Mouse (Mus musculus) neural tube, embryonic 14.5 days (tissue): Measurements from ENCODE around the gene Macf1. TPM values are rescaled to one million over a fixed set of nuclear protein-coding genes. Genes with fewer than 3 reads are reported as not detected.
"Not testable (repeated sequence)": the region's sequence is repeated elsewhere in the genome, so short reads cannot be mapped to it uniquely, and the experiment has no call there.

Source experiments
- ATAC-seq: fragments of 200-750 bp; cut with Nextera tagmentation; 2 replicates; pipeline ENCODE4 v1.8.0; 2017; ENCODE audit warnings: low read depth, mild to moderate bottlenecking, moderate TSS enrichment, moderate library complexity
- H3K27ac ChIP-seq: fragments of 300-500 bp; sonication (generic); 2 replicates; pipeline ENCODE4 v1.5.1; 2014; ENCODE audit warnings: low read depth, mild to moderate bottlenecking, control low read depth, low read length, moderate library complexity, mixed read lengths
- H3K27me3 ChIP-seq: fragments of 300-500 bp; sonication (generic); 2 replicates; pipeline ENCODE4 v1.6.1; 2014; ENCODE audit warnings: low read length; ENCODE audit not compliant: control insufficient read depth, insufficient read depth
- H3K36me3 ChIP-seq: fragments of 300-500 bp; sonication (generic); 2 replicates; pipeline ENCODE4 v1.6.1; 2014; ENCODE audit warnings: low read length, mixed read lengths; ENCODE audit not compliant: control insufficient read depth, insufficient read depth
- H3K4me1 ChIP-seq: fragments of 300-500 bp; sonication (generic); 2 replicates; pipeline ENCODE4 v1.6.1; 2014; ENCODE audit warnings: low read length; ENCODE audit not compliant: control insufficient read depth, insufficient read depth
- H3K4me2 ChIP-seq: fragments of 300-500 bp; sonication (generic); 2 replicates; pipeline ENCODE4 v1.6.1; 2014; ENCODE audit warnings: mild to moderate bottlenecking, low read depth, low read length, control low read depth
- H3K4me3 ChIP-seq: fragments of 300-500 bp; sonication (generic); 2 replicates; pipeline ENCODE4 v1.5.1; 2014; ENCODE audit warnings: low read depth, low read length, control low read depth, mixed read lengths
- H3K9ac ChIP-seq: fragments of 300-500 bp; sonication (generic); replicated peaks from 2 replicates; pipeline ENCODE4 v1.6.1; 2014; ENCODE audit warnings: low read depth, mild to moderate bottlenecking, control low read depth, low read length, mixed read lengths
- H3K9me3 ChIP-seq: fragments of 300-500 bp; sonication (generic); 2 replicates; pipeline ENCODE4 v1.6.1; 2016; ENCODE audit warnings: low read length; ENCODE audit not compliant: control insufficient read depth
- WGBS: fragments of 180-500 bp; shearing (Covaris S2); extraction: QIAGEN DNeasy Blood & Tissue Kit; methylation state at CpG from one replicate; pipeline ENCODE4 v1.1.7; 2014; 5-methylcytosine and 5-hydroxymethylcytosine counted together
- polyA plus RNA-seq: library from polyadenylated mRNA; unstranded; fragments of >200 nt; fragmentation: Nextera tagmentation; extraction: Ambion mirVana; gene quantifications from 2 replicates; pipeline ENCODE4 v1.2.1, GENCODE M21; 2014

The Macf1 gene
- polyA plus RNA-seq, 1 experiment from 2014 or later = 144 TPM

DNA sequence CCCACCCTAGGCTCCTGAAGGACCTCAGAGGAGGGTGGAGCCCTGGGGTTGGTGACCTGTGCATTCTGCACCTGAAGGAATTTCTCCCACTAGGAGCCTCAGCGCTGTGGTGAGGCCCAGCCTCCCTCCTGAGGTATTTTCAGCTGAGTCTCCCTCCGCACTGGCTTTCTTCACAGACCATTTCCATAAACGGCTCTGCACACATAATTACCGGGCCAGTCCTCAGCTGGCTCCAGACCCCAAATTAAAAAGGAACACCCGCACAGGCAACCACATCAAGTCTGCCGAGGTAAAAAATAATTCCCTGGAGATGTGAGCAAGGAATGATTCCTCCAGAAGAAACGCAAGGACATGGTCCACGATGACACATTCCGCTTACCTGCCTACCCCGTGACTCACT, 348.9 kb downstream of the Macf1 start:
- 62% methylated on average over 10 of the region's 10 CpGs for WGBS
- H3K9me3 ChIP-seq, H3K36me3 ChIP-seq, ATAC-seq, H3K4me2 ChIP-seq, H3K9ac ChIP-seq, H3K27ac ChIP-seq, H3K27me3 ChIP-seq, H3K4me1 ChIP-seq, H3K4me3 ChIP-seq: not testable (repeated sequence)

DNA sequence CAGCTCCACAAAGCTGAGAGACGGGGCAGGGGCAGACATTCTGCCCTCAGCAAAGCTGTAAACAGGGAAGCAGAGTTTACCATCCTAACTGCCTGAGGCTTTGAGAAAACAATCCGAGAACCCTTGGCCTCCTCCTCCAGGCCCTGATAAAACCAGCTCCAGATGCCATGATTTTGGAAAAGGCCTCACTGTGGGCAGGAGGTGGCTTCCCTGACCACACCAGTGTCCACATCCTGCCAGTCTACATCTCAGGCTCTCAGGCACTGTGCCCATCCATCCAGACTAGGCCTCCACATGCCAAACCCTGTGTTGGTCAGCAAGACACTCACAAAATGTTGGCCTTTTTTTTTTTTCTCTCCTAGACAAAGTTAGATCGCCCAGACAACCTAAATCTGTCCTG, 350.0 kb downstream of the Macf1 start:
- 78% methylated on average over 3 of the region's 3 CpGs for WGBS
- no peak overlapping the region for H3K27ac ChIP-seq
- no peaks in the 10 kb centered on the region for H3K27me3 ChIP-seq
- H3K36me3 ChIP-seq = no peaks in the 10 kb centered on the region
- no peak for ATAC-seq
- no peaks in the 10 kb centered on the region for H3K4me1 ChIP-seq
- no peak overlapping the region for H3K9ac ChIP-seq
- H3K9me3 ChIP-seq = no peaks in the 10 kb centered on the region
- H3K4me2 ChIP-seq = no peak overlapping the region
- no peak overlapping the region for H3K4me3 ChIP-seq

DNA sequence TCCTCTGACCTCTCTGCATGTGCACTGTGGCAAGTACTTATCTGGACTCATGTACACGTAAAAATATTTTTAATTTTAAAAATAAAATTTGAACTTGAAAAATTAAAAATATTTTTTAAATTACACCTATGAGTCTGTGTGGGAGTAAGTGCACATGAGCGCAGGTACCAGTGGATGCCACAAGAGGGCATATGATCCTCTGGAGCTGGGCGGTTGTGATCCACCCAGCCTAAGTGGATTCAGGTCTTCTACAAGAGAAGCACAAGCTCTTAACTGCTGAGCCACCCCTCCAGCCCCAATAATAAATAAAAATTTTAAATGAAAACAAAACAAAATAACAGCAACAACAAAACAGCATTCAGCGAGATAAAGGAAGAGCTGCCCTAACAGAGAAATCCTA, 351.0 kb downstream of the Macf1 start:
- no peaks in the 10 kb centered on the region for H3K4me1 ChIP-seq
- ATAC-seq = no peak
- no peak overlapping the region for H3K27ac ChIP-seq
- H3K4me2 ChIP-seq = no peak overlapping the region
- H3K9me3 ChIP-seq = no peaks in the 10 kb centered on the region
- no peaks in the 10 kb centered on the region for H3K27me3 ChIP-seq
- H3K9ac ChIP-seq = no peak overlapping the region
- no peaks in the 10 kb centered on the region for H3K36me3 ChIP-seq
- H3K4me3 ChIP-seq = no peak overlapping the region
- WGBS = 95% methylated on average over 4 of the region's 4 CpGs

DNA sequence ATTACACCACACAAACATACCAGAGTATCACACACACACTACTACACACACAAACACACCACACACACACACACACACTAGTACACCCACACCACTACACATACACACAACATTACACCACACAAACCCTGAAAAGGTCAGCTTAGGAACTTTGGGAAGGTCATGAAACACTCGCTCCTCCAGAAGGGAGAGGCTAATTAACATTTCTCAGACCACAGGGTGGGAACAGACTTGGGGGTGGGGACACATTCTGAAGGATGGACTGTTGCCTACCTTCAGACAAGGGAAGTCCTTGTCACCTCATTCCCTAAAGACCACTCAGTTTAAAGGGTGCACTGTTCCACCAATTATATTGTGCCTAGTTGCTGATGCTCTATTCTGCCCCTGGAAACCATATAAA, 352.2 kb downstream of the Macf1 start:
- H3K27me3 ChIP-seq, H3K4me2 ChIP-seq, H3K9me3 ChIP-seq, H3K4me3 ChIP-seq, ATAC-seq, H3K9ac ChIP-seq, H3K36me3 ChIP-seq, H3K27ac ChIP-seq, H3K4me1 ChIP-seq: not testable (repeated sequence)
- WGBS = 59% methylated on average over 1 of the region's 1 CpGs

DNA sequence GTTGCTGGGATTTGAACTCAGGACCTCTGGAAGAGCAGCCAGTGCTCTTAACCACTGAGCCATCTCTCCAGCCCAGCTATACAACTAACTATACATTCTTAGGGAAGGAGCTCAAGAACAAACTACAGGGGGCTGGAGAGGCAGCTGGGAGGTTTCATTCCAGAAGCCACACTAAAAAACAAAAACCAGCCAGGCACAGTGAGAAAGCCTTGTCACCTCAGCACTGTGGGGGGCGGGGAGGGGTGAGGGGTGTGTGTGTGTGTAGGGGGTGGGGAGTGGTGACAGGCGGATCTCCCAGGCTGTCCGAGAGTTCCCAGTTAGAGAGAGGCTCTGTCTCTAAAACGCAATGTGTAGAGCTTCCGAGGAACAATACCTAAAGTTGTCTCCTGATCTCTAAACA, 352.8 kb downstream of the Macf1 start:
- Histone ChIP-seq H3K9ac (no peak overlapping the region), H3K27me3 (no peaks in the 10 kb centered on the region), H3K9me3 (no peaks in the 10 kb centered on the region), H3K4me1 (no peaks in the 10 kb centered on the region), H3K4me3 (no peak overlapping the region), H3K27ac (no peak overlapping the region), H3K36me3 (no peaks in the 10 kb centered on the region), H3K4me2 (no peak overlapping the region)
- 76% methylated on average over 5 of the region's 5 CpGs for WGBS
- no peak for ATAC-seq

DNA sequence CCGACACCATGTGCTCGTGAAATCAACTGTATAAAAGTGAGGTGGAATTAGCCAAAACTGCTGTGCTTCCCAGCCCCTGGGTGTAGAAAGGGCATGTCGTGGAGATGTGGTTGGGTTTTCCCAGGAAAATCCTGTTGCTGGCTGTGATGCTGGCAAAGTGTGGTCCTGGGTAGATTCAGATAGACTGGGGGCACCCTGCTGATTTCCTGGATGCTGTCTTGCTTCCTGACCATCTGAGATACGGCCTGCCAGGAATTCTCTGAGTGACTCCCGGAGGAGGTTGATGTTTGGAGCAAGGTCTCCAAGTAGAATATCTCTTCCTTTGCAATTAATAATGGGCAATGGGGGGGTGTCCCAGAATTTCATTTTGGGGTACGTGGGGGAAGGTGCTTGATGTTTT, 355.2 kb downstream of the Macf1 start:
- Histone ChIP-seq H3K36me3 (no peaks in the 10 kb centered on the region), H3K4me2 (no peak overlapping the region), H3K4me1 (no peaks in the 10 kb centered on the region), H3K9me3 (no peaks in the 10 kb centered on the region), H3K27ac (no peak overlapping the region), H3K27me3 (no peaks in the 10 kb centered on the region), H3K9ac (no peak overlapping the region), H3K4me3 (no peak overlapping the region)
- no peak for ATAC-seq
- 77% methylated on average over 6 of the region's 6 CpGs for WGBS

DNA sequence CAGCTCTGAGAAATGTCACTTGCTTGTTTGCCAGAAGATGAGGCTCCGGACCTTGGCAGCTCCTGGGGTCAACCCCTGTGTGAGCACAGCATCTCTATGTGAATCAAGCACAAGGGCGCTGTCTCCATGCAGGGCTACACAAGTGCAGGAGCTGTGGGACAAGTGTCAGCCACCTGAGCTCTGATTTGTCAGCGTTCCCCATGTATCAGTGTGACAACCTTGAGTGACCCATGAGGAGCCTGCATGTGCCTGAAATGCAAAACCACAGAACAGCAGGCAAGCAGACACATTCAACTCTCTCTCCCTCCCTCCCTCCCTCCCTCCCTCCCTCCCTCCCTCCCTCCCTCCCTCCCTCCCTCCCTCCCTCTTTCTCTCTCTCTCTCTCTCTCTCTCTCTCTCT, 356.5 kb downstream of the Macf1 start:
- no peak overlapping the region for H3K4me3 ChIP-seq
- no peaks in the 10 kb centered on the region for H3K4me1 ChIP-seq
- H3K36me3 ChIP-seq = no peaks in the 10 kb centered on the region
- H3K4me2 ChIP-seq = no peak overlapping the region
- H3K27me3 ChIP-seq = peaks cover 4% of the 10 kb centered on the region; the same call in 1 of the 2 replicates
- no peak overlapping the region for H3K27ac ChIP-seq
- WGBS = 56% methylated on average over 3 of the region's 3 CpGs
- no peak for ATAC-seq
- no peaks in the 10 kb centered on the region for H3K9me3 ChIP-seq
- H3K9ac ChIP-seq = no peak overlapping the region

DNA sequence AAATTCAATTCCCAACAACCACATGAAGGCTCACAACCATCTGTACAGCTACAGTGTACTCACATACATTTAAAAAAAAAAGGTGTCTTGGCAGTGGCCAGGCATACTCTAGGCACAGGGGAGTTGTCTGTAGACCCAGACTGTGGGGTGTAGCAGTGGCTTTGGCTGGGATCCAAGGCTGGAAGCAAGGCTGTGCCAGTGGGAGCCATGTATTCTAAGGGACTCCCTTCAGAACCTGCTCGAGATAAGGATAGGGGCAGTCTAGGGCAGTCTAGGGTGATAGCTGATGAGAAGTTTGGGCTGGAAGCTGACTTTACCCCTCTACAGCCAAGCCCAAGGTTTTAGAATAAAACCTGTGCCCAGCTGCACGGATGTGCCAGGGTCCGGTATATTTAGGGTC, 358.1 kb downstream of the Macf1 start:
- 76% methylated on average over 3 of the region's 3 CpGs for WGBS
- H3K36me3 ChIP-seq = no peaks in the 10 kb centered on the region
- no peak overlapping the region for H3K4me2 ChIP-seq
- no peaks in the 10 kb centered on the region for H3K9me3 ChIP-seq
- ATAC-seq = no peak
- H3K27me3 ChIP-seq = peaks cover 4% of the 10 kb centered on the region; the same call in 1 of the 2 replicates
- H3K27ac ChIP-seq = no peak overlapping the region
- H3K9ac ChIP-seq = no peak overlapping the region
- H3K4me3 ChIP-seq = no peak overlapping the region
- no peaks in the 10 kb centered on the region for H3K4me1 ChIP-seq

DNA sequence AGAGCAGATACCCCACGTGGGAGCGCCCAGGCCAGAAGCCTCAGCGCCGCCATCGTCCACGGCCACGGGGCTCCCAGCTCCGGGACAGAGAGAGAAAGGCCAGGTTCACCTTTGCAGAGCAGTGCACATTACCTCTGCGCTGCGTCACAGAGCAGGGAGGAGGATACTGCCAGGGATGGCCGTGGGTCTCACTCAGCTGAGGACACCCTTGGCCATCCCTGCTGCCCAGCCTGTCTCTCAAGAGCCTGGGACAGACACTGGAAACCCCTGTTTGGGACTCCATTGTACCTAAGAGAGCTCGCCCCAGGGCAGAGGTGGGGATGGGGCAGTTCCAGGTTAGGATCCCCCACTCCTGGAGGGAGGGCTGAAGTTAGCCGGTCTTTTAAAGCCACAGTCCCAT, 360.6 kb downstream of the Macf1 start, which contains the start of gene Oxct2a:
Oxct2a (minus strand) TSS at position 101 of the 400 bp plus-strand sequence.
- Histone ChIP-seq H3K4me3 (no peak within 1 kb of the TSS), H3K9ac (no peak within 1 kb of the TSS), H3K27ac (no peak within 1 kb of the TSS), H3K36me3 (no peaks in the 10 kb centered on the region), H3K27me3 (peaks cover 4% of the 10 kb centered on the region; the same call in 1 of the 2 replicates), H3K4me2 (peak within 1 kb of the TSS; percentile 27; the same call in 1 of the 2 replicates), H3K9me3 (no peaks in the 10 kb centered on the region), H3K4me1 (no peaks in the 10 kb centered on the region)
- ATAC-seq = no peak
- 11% methylated on average over 13 of the region's 13 CpGs for WGBS

DNA sequence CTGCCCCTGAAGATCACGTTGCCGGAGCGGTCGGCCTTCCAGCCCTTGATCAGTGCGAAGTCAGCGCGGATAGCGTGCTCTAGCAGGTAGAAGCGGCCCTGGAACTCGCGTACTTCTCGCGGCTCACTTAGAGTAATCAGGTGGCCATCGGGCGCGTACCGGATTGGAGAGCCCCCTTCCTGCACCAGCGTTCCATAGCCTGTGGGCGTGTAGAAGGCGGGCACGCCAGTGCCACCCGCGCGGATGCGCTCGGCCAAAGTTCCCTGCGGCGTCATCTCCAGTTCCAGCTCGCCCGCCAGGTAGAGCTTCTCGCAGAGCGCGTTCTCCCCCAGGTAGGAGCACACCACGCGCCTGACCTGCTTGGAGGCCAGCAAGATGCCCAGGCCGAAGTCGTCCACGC, 361.2 kb downstream of the Macf1 start:
- WGBS = 15% methylated on average over 11 of the region's 38 CpGs
- ATAC-seq = peak; percentile 54
- H3K27me3 ChIP-seq, H3K9ac ChIP-seq, H3K4me1 ChIP-seq, H3K4me2 ChIP-seq, H3K4me3 ChIP-seq, H3K9me3 ChIP-seq, H3K36me3 ChIP-seq, H3K27ac ChIP-seq: not testable (repeated sequence)
